8 mouse cellular contexts compared by ENCODE assay signal in the genomic region with DNA sequence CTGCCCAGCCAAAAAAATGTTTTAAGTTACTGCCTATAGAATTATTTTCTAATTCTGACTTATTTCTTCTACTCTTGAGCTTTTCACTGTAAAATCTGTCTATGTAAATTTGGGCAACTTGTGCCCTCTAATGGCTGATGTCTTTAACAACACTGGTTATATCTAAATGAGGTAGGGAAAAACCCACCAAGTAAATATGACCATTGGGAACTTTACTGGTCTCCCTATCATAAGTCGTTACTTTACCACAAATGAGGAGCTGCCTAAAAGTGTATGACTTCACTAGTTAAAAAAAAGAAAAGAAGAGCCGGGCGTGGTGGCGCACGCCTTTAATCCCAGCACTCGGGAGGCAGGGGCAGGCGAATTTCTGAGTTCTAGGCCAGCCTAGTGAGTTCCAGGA. TPM values are rescaled to one million over a fixed set of nuclear protein-coding genes. Genes with fewer than 3 reads are reported as not detected.
DNase-seq lines count a peak whose midpoint lies in the region; ATAC-seq and TF ChIP-seq lines count a peak whose summit lies in the region.

No protein-coding gene starts in this region.

- peak overlapping the region; percentile 45 for H3K4me2 ChIP-seq in kidney, postnatal 0 days (ENCODE audit: low read length)
- H3K4me2 ChIP-seq in heart, postnatal 0 days (ENCODE audit: low read depth, low read length), result peak overlapping the region; percentile 63
- peak overlapping the region; percentile 44 for H3K4me2 ChIP-seq in midbrain, embryonic 11.5 days

- no peak for ATAC-seq in kidney, postnatal 0 days (replicated peaks; ENCODE audit: low FRiP score, low read depth)
- ATAC-seq in heart, postnatal 0 days (ENCODE audit: insufficient read depth, low read depth), result no peak
- no peak for ATAC-seq in midbrain, embryonic 11.5 days (ENCODE audit: low FRiP score)

- H3K36me3 ChIP-seq in kidney, postnatal 0 days (ENCODE audit: insufficient read depth, low read length), result peaks cover 31% of the 10 kb centered on the region
- H3K36me3 ChIP-seq in heart, postnatal 0 days (replicated peaks; ENCODE audit: control insufficient read depth, insufficient read depth, low read length), result peaks cover 41% of the 10 kb centered on the region
- H3K36me3 ChIP-seq in midbrain, embryonic 11.5 days (ENCODE audit: control insufficient read depth, insufficient read depth, low read length), result peaks cover 28% of the 10 kb centered on the region
- peaks cover 45% of the 10 kb centered on the region for H3K36me3 ChIP-seq in thymus, adult 2 months (ENCODE audit: control insufficient read depth, insufficient read depth, low read length)

- TF ChIP-seq EP300 in heart, postnatal 0 days (IDR thresholded peaks at IDR 0.05; ENCODE audit: low read depth), result no peak

- peak; percentile 51; the same call in 1 of the 2 replicates for TF ChIP-seq CTCF in kidney, postnatal 0 days (IDR thresholded peaks at IDR 0.05; ENCODE audit: low read depth)
- peak; percentile 20 for TF ChIP-seq CTCF in heart, postnatal 0 days (IDR thresholded peaks at IDR 0.05; ENCODE audit: low read depth)
- no peak for TF ChIP-seq CTCF in thymus, adult 2 months (IDR thresholded peaks at IDR 0.05; ENCODE audit: borderline replicate concordance, control insufficient read depth, extremely low read depth, insufficient read depth, low read length, poor library complexity)

- peaks cover 12% of the 10 kb centered on the region; the same call in 1 of the 2 replicates for H3K4me1 ChIP-seq in kidney, postnatal 0 days (replicated peaks; ENCODE audit: insufficient read depth, low read length)
- H3K4me1 ChIP-seq in heart, postnatal 0 days (ENCODE audit: control insufficient read depth, insufficient read depth), result peaks cover 11% of the 10 kb centered on the region
- H3K4me1 ChIP-seq in midbrain, embryonic 11.5 days (ENCODE audit: control insufficient read depth, insufficient read depth, low read length), result peaks cover 24% of the 10 kb centered on the region
- peaks cover 7% of the 10 kb centered on the region; the same call in 1 of the 2 replicates for H3K4me1 ChIP-seq in thymus, adult 2 months (replicated peaks; ENCODE audit: control insufficient read depth, insufficient read depth, low read length)

- 48% methylated on average over 7 of the region's 7 CpGs for WGBS in kidney, postnatal 0 days
- WGBS in heart, postnatal 0 days, result 63% methylated on average over 7 of the region's 7 CpGs
- 79% methylated on average over 7 of the region's 7 CpGs for WGBS in midbrain, embryonic 11.5 days
- WGBS in thymus, adult 2 months, result 40% methylated on average over 7 of the region's 7 CpGs

- no peaks in the 10 kb centered on the region for H3K27me3 ChIP-seq in kidney, postnatal 0 days (ENCODE audit: insufficient read depth, low read length)
- no peaks in the 10 kb centered on the region for H3K27me3 ChIP-seq in heart, postnatal 0 days (ENCODE audit: control insufficient read depth, insufficient read depth, low read length)
- H3K27me3 ChIP-seq in midbrain, embryonic 11.5 days (ENCODE audit: control insufficient read depth, insufficient read depth, low read length), result no peaks in the 10 kb centered on the region
- no peaks in the 10 kb centered on the region for H3K27me3 ChIP-seq in thymus, adult 2 months (ENCODE audit: control insufficient read depth, insufficient read depth, low read length)

- no peak overlapping the region for H3K27ac ChIP-seq in kidney, postnatal 0 days
- no peak overlapping the region for H3K27ac ChIP-seq in heart, postnatal 0 days (ENCODE audit: low read depth)
- no peak overlapping the region for H3K27ac ChIP-seq in midbrain, embryonic 11.5 days (ENCODE audit: low read depth, low read length)
- no peak overlapping the region for H3K27ac ChIP-seq in thymus, adult 2 months (ENCODE audit: control insufficient read depth, insufficient read depth, low read length)

- peak overlapping the region; percentile 98 for H3K4me3 ChIP-seq in kidney, postnatal 0 days (replicated peaks; ENCODE audit: low read depth, low read length)
- peak overlapping the region; percentile 100 for H3K4me3 ChIP-seq in heart, postnatal 0 days (ENCODE audit: low read depth, low read length)
- H3K4me3 ChIP-seq in midbrain, embryonic 11.5 days (ENCODE audit: low read depth, low read length), result peak overlapping the region; percentile 94; the same call in 1 of the 2 replicates
- H3K4me3 ChIP-seq in thymus, adult 2 months (ENCODE audit: control insufficient read depth, insufficient read depth, low read length), result no peak overlapping the region

- no peak for TF ChIP-seq POLR2A in thymus, adult 2 months (IDR thresholded peaks at IDR 0.05; ENCODE audit: control insufficient read depth, extremely low read depth, insufficient read depth, low read length, poor library complexity)

- H3K9ac ChIP-seq in kidney, postnatal 0 days (ENCODE audit: low read depth, low read length), result no peak overlapping the region
- H3K9ac ChIP-seq in heart, postnatal 0 days (replicated peaks; ENCODE audit: low read depth, low read length), result no peak overlapping the region
- H3K9ac ChIP-seq in midbrain, embryonic 11.5 days (ENCODE audit: low read length), result no peak overlapping the region

- H3K9me3 ChIP-seq in kidney, postnatal 0 days (replicated peaks; ENCODE audit: low read length), result no peaks in the 10 kb centered on the region
- H3K9me3 ChIP-seq in heart, postnatal 0 days (replicated peaks; ENCODE audit: control insufficient read depth, low read length), result no peaks in the 10 kb centered on the region
- H3K9me3 ChIP-seq in midbrain, embryonic 11.5 days (ENCODE audit: control insufficient read depth, low read length), result no peaks in the 10 kb centered on the region

- DNase-seq in kidney, postnatal 0 days (ENCODE audit: low spot score), result peak; percentile 81
- no peak for DNase-seq in kidney, adult 18-20 months
- peak; percentile 39 for DNase-seq in ZHBTc4 (ENCODE audit: low read depth, low spot score)
- DNase-seq in heart, postnatal 0 days (ENCODE audit: low spot score), result peak; percentile 38
- peak; percentile 84 for DNase-seq in midbrain, embryonic 11.5 days (ENCODE audit: low spot score, missing footprints)
- DNase-seq in spleen, adult 18-20 months, result no peak
- no peak for DNase-seq in thymus, adult 2 months
- no peak for DNase-seq in layer of hippocampus, adult 9-10 months (ENCODE audit: low spot score)

RNA-seq across cellular contexts. Expression of gene H3f3a, which starts 2.8 kb away (rescaled TPM):
- 2,528 and 2,557 TPM in 2 replicates for polyA plus RNA-seq in kidney, postnatal 0 days (2015; fragmentation: Nextera tagmentation; extraction: Ambion mirVana)
- 1,123 and 1,337 TPM in 2 replicates for total RNA-seq in heart, postnatal 0 days (2014; rRNA removed; ENCODE audit: low replicate concordance)
- 1,661 and 1,734 TPM in 2 replicates for polyA plus RNA-seq in heart, postnatal 0 days (2015; fragmentation: Nextera tagmentation; extraction: Ambion mirVana)
- 3,662 and 3,728 TPM in 2 replicates for polyA plus RNA-seq in midbrain, embryonic 11.5 days (2014; fragmentation: Nextera tagmentation; extraction: Ambion mirVana)
- 750 and 796 TPM in 2 replicates for polyA plus RNA-seq in thymus, adult 2 months (2012; rRNA removed)

RNA-seq across cellular contexts. Expression of gene Sde2, which starts 40.0 kb away (rescaled TPM):
- 25.6 and 29.6 TPM in 2 replicates for polyA plus RNA-seq in kidney, postnatal 0 days (2015; fragmentation: Nextera tagmentation; extraction: Ambion mirVana)
- 9.8 and 16.9 TPM in 2 replicates for total RNA-seq in heart, postnatal 0 days (2014; rRNA removed; ENCODE audit: low replicate concordance)
- polyA plus RNA-seq in heart, postnatal 0 days (2015; fragmentation: Nextera tagmentation; extraction: Ambion mirVana), result 14.4 and 15.8 TPM in 2 replicates
- polyA plus RNA-seq in midbrain, embryonic 11.5 days (2014; fragmentation: Nextera tagmentation; extraction: Ambion mirVana), result 34.1 and 35.1 TPM in 2 replicates
- polyA plus RNA-seq in thymus, adult 2 months (2012; rRNA removed), result 18.4 and 19.4 TPM in 2 replicates

Comparison
In these comparisons a context has a peak if more than half of its experiments do, and no peak if none do; other contexts are left out.
1. DNase-seq: peak in kidney, postnatal 0 days (single experiment), ZHBTc4 (single experiment), heart, postnatal 0 days (single experiment) and midbrain, embryonic 11.5 days (single experiment); none in kidney, adult 18-20 months (single experiment), spleen, adult 18-20 months (0 of 2), thymus, adult 2 months (single experiment) and layer of hippocampus, adult 9-10 months (single experiment).
2. Peak in every context shown above with its lines, with median percentiles within 50 percentile points of each other: H3K4me2 ChIP-seq.